Mouse (Mus musculus): Measurements from ENCODE around the gene Gm13691. TPM values are rescaled to one million over a fixed set of nuclear protein-coding genes. Genes with fewer than 3 reads are reported as not detected.
"Not testable (repeated sequence)": the region's sequence is repeated elsewhere in the genome, so short reads cannot be mapped to it uniquely, and the experiment has no call there.

The Gm13691 gene
- total and polyA plus RNA-seq, 3 experiments: 0.04 to 0.44 TPM; not detected in 1

GRCm38 (mm10) chr2:84014572-84014971, 24.2 kb downstream of the Gm13691 start:
- dilution Hi-C loops (cut with MboI; ENCODE audit: extremely low pct_ligation_motif_present, extremely low pct_unique_long_range_greater_than_20kb, low sequenced_read_pairs) (no loop called here), in situ Hi-C loops (cut with MboI; ENCODE audit: low pct_ligation_motif_present, low pct_unique_long_range_greater_than_20kb, low sequenced_read_pairs) (no loop called here)

DNA sequence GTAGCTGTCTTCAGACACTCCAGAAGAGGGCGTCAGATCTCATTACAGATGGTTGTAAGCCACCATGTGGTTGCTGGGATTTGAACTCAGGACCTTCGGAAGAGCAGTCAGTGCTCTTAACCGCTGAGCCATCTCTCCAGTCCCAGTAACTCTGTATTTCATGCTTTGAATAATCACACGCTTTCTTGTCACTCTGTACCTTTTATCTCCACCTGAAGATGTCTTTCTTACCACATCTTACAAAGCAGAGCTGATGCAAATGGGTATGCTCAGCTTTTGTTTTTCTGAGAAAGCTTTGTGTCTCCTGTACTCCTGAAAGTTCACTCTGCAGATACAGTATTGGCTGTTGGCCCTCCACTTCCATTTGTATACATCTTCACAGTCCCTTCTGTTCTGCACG, 25.9 kb downstream of the Gm13691 start:
- H3K9ac ChIP-seq (ENCODE audit: insufficient read depth, low read depth); H3K36me3 ChIP-seq (replicated peaks in 1 of 2; ENCODE audit: control insufficient read depth in 1 of 2, insufficient read depth in 1 of 2, low read length in 1 of 2); DNase-seq (ENCODE audit: extremely low read depth); H3K4me3 ChIP-seq (replicated peaks in 1 of 3; ENCODE audit: low read depth in 2 of 3, low read length in 2 of 3, poor library complexity in 1 of 3); dilution Hi-C loops (cut with MboI; ENCODE audit: extremely low pct_ligation_motif_present, extremely low pct_unique_long_range_greater_than_20kb, low sequenced_read_pairs); in situ Hi-C loops (cut with MboI; ENCODE audit: low pct_ligation_motif_present, low pct_unique_long_range_greater_than_20kb, low sequenced_read_pairs); H3K27me3 ChIP-seq (replicated peaks); H3K9me3 ChIP-seq (replicated peaks; ENCODE audit: low read length); H3K27ac ChIP-seq (ENCODE audit: insufficient read depth, low read depth); H3K4me2 ChIP-seq (ENCODE audit: insufficient read depth, low read depth, poor library complexity, severe bottlenecking); H3K79me2 ChIP-seq (replicated peaks; ENCODE audit: control insufficient read depth, extremely low read depth, insufficient read depth, poor library complexity, severe bottlenecking): not testable (repeated sequence)
- H3K4me1 ChIP-seq (ENCODE audit: control insufficient read depth in 1 of 2, insufficient read depth in 2 of 2): peaks cover 0 to 14% of the 10 kb centered on the region in 2 experiments; a peak in 2 of 4 replicates

More at GRCm38 (mm10) chr2:84014572-84014971, 24.2 kb downstream of the Gm13691 start:
- Histone ChIP-seq H3K4me1 (ENCODE audit: control insufficient read depth in 1 of 2, insufficient read depth in 2 of 2) (peaks cover 0 to 10% of the 10 kb centered on the region in 2 experiments; a peak in 2 of 4 replicates), H3K4me3 (replicated peaks in 1 of 3; ENCODE audit: low read depth in 2 of 3, low read length in 2 of 3, poor library complexity in 1 of 3) (no peak overlapping the region), H3K27me3 (replicated peaks) (no peaks in the 10 kb centered on the region), H3K4me2 (ENCODE audit: insufficient read depth, low read depth, poor library complexity, severe bottlenecking) (no peak overlapping the region), H3K27ac (ENCODE audit: insufficient read depth, low read depth) (no peak overlapping the region), H3K36me3 (replicated peaks in 1 of 2; ENCODE audit: control insufficient read depth in 1 of 2, insufficient read depth in 1 of 2, low read length in 1 of 2) (no peaks in the 10 kb centered on the region), H3K9me3 (replicated peaks; ENCODE audit: low read length) (no peaks in the 10 kb centered on the region), H3K79me2 (replicated peaks; ENCODE audit: control insufficient read depth, extremely low read depth, insufficient read depth, poor library complexity, severe bottlenecking) (no peaks in the 10 kb centered on the region), H3K9ac (ENCODE audit: insufficient read depth, low read depth) (no peak overlapping the region)
- TF ChIP-seq KAT2A (IDR thresholded peaks at IDR 0.05; ENCODE audit: insufficient replicate concordance, low read length): no peak
- no peak for DNase-seq (ENCODE audit: extremely low read depth)

GRCm38 (mm10) chr2:84018330-84018729, 28.0 kb downstream of the Gm13691 start:
- H3K27me3 ChIP-seq (replicated peaks): no peaks in the 10 kb centered on the region
- no peaks in the 10 kb centered on the region for H3K9me3 ChIP-seq (replicated peaks; ENCODE audit: low read length)
- H3K4me3 ChIP-seq (replicated peaks in 1 of 3; ENCODE audit: low read depth in 2 of 3, low read length in 2 of 3, poor library complexity in 1 of 3): no peak overlapping the region
- no peak for TF ChIP-seq JUN (IDR thresholded peaks at IDR 0.05; ENCODE audit: insufficient read depth, low read depth, low read length)
- no peak for TF ChIP-seq NRF1 (IDR thresholded peaks at IDR 0.05; ENCODE audit: low read depth, low read length)
- TF ChIP-seq JUND (conservative IDR thresholded peaks at IDR 0.05; ENCODE audit: low read depth, low read length): no peak
- no peak for TF ChIP-seq TBP (conservative IDR thresholded peaks at IDR 0.05; ENCODE audit: low read depth, low read length)
- TF ChIP-seq MYC (IDR thresholded peaks at IDR 0.05; ENCODE audit: low read depth, low read length): no peak
- TF ChIP-seq UBTF (IDR thresholded peaks at IDR 0.05; ENCODE audit: low read depth, low read length): no peak
- no peak for TF ChIP-seq ZMIZ1 (IDR thresholded peaks at IDR 0.05; ENCODE audit: low read depth, low read length)
- no peak for TF ChIP-seq IRF4 (IDR thresholded peaks at IDR 0.05; ENCODE audit: low read depth, low read length)
- no peak for TF ChIP-seq ELF1 (IDR thresholded peaks at IDR 0.05; ENCODE audit: low read depth, low read length)
- TF ChIP-seq MAX (IDR thresholded peaks at IDR 0.05; ENCODE audit: low read length): no peak
- TF ChIP-seq HCFC1 (IDR thresholded peaks at IDR 0.05; ENCODE audit: low read depth, low read length): no peak
- no peak for TF ChIP-seq CHD2 (IDR thresholded peaks at IDR 0.05; ENCODE audit: low read length)
- TF ChIP-seq MXI1 (IDR thresholded peaks at IDR 0.05; ENCODE audit: low read depth, low read length): no peak
- TF ChIP-seq ZNF384 (IDR thresholded peaks at IDR 0.05; ENCODE audit: low read depth, low read length): no peak
- no peak for TF ChIP-seq USF1 (IDR thresholded peaks at IDR 0.05; ENCODE audit: low read depth, low read length)
- TF ChIP-seq GABPA (IDR thresholded peaks at IDR 0.05; ENCODE audit: insufficient replicate concordance, low read depth, low read length): no peak
- H3K36me3 ChIP-seq (replicated peaks in 1 of 2; ENCODE audit: control insufficient read depth in 1 of 2, insufficient read depth in 1 of 2, low read length in 1 of 2): no peaks in the 10 kb centered on the region
- DNase-seq (ENCODE audit: extremely low read depth): no peak
- no peak overlapping the region for H3K4me2 ChIP-seq (ENCODE audit: insufficient read depth, low read depth, poor library complexity, severe bottlenecking)
- dilution Hi-C loops (cut with MboI; ENCODE audit: extremely low pct_ligation_motif_present, extremely low pct_unique_long_range_greater_than_20kb, low sequenced_read_pairs): no loop called here
- in situ Hi-C loops (cut with MboI; ENCODE audit: low pct_ligation_motif_present, low pct_unique_long_range_greater_than_20kb, low sequenced_read_pairs): no loop called here
- H3K27ac ChIP-seq (ENCODE audit: insufficient read depth, low read depth): no peak overlapping the region
- H3K4me1 ChIP-seq (ENCODE audit: control insufficient read depth in 1 of 2, insufficient read depth in 2 of 2): peaks cover 0 to 14% of the 10 kb centered on the region in 2 experiments; a peak in 2 of 4 replicates
- H3K79me2 ChIP-seq (replicated peaks; ENCODE audit: control insufficient read depth, extremely low read depth, insufficient read depth, poor library complexity, severe bottlenecking): no peaks in the 10 kb centered on the region
- no peak overlapping the region for H3K9ac ChIP-seq (ENCODE audit: insufficient read depth, low read depth)

Measured in CH12.LX (cell line).